Mouse (Mus musculus) CH12.LX (cell line): ENCODE measurements around the gene Cox6a1. TPM values are rescaled to one million over a fixed set of nuclear protein-coding genes. Genes with fewer than 3 reads are reported as not detected.

ENCODE experiments used
- DNase-seq: peaks from one replicate; pipeline ENCODE4 v3.0.0-alpha.2; 2013; ENCODE audit errors: extremely low read depth
- H3K27ac ChIP-seq: 2 replicates; pipeline ENCODE4 v1.5.1; 2012; ENCODE audit warnings: low read depth, mild to moderate bottlenecking, control low read depth, moderate library complexity; ENCODE audit not compliant: insufficient read depth
- H3K27me3 ChIP-seq: replicated peaks from 2 replicates; pipeline ENCODE3; 2012; ENCODE audit warnings: inconsistent platforms
- H3K36me3 ChIP-seq, 2 experiments: replicated peaks in 1 of 2; 2 replicates each; pipeline versions ENCODE3 to v1.6.1; 2012; ENCODE audit warnings: inconsistent platforms in 1 of 2, low read length in 1 of 2, mild to moderate bottlenecking in 1 of 2, mixed read lengths in 1 of 2, moderate library complexity in 1 of 2; ENCODE audit not compliant: control insufficient read depth in 1 of 2, insufficient read depth in 1 of 2
- H3K4me1 ChIP-seq, 2 experiments: 2 replicates each; pipeline ENCODE4 v1.6.1; 2012; ENCODE audit warnings: inconsistent platforms in 1 of 2, moderate library complexity in 1 of 2; ENCODE audit not compliant: insufficient read depth in 2 of 2, control insufficient read depth in 1 of 2
- H3K4me2 ChIP-seq: 2 replicates; pipeline ENCODE4 v1.6.1; 2012; ENCODE audit warnings: low read depth, mild to moderate bottlenecking, control low read depth; ENCODE audit not compliant: poor library complexity, insufficient read depth, severe bottlenecking
- H3K4me3 ChIP-seq, 3 experiments: fragments of 150-350 bp in 1 of 3; sonication (generic) in 1 of 3; replicated peaks in 1 of 3; 2 replicates each; pipeline versions ENCODE3 to v1.5.1; 2011 to 2012; ENCODE audit warnings: low read depth in 2 of 3, low read length in 2 of 3, mild to moderate bottlenecking in 2 of 3, moderate library complexity in 2 of 3, control low read depth in 1 of 3, improper control_type of control experiment in 1 of 3, inconsistent platforms in 1 of 3, mixed read lengths in 1 of 3; ENCODE audit not compliant: poor library complexity in 1 of 3
- H3K79me2 ChIP-seq: replicated peaks from 2 replicates; pipeline ENCODE4 v1.6.1; 2012; ENCODE audit warnings: mild to moderate bottlenecking, moderate library complexity; ENCODE audit not compliant: control insufficient read depth, poor library complexity, insufficient read depth, severe bottlenecking; ENCODE audit errors: extremely low read depth
- H3K9ac ChIP-seq: 2 replicates; pipeline ENCODE4 v1.6.1; 2012; ENCODE audit warnings: low read depth, mild to moderate bottlenecking, control low read depth, moderate library complexity; ENCODE audit not compliant: insufficient read depth
- H3K9me3 ChIP-seq: replicated peaks from 2 replicates; pipeline ENCODE3; 2012; ENCODE audit warnings: low read length, inconsistent platforms, mixed read lengths
- BHLHE40 ChIP-seq: IDR thresholded peaks from 2 replicates; pipeline ENCODE4 v1.6.1; 2011; ENCODE audit warnings: mild to moderate bottlenecking, low read depth, low read length, improper control_type of control experiment
- CHD1 ChIP-seq: IDR thresholded peaks from 2 replicates; pipeline ENCODE4 v1.6.1; 2012; ENCODE audit warnings: low read depth, low read length, improper control_type of control experiment, inconsistent platforms
- CHD2 ChIP-seq: IDR thresholded peaks from 2 replicates; pipeline ENCODE4 v1.6.1; 2011; ENCODE audit warnings: low read length, improper control_type of control experiment
- CTCF ChIP-seq, 2 experiments: IDR thresholded peaks in 1 of 2; conservative IDR thresholded peaks in 1 of 2; 2 replicates each; pipeline ENCODE4 v1.5.1; 2011 to 2012; ENCODE audit warnings: low read depth in 2 of 2, low read length in 2 of 2, improper control_type of control experiment in 1 of 2, inconsistent platforms in 1 of 2, mild to moderate bottlenecking in 1 of 2, moderate library complexity in 1 of 2
- E2F4 ChIP-seq: IDR thresholded peaks from 2 replicates; pipeline ENCODE4 v1.6.1; 2011; ENCODE audit warnings: low read depth, low read length, improper control_type of control experiment; ENCODE audit not compliant: insufficient replicate concordance
- ELF1 ChIP-seq: IDR thresholded peaks from 2 replicates; pipeline ENCODE4 v1.6.1; 2014; ENCODE audit warnings: low read depth, mild to moderate bottlenecking, inconsistent platforms, low read length, improper control_type of control experiment
- EP300 ChIP-seq: IDR thresholded peaks from 2 replicates; pipeline ENCODE4 v1.6.1; 2011; ENCODE audit warnings: low read length, improper control_type of control experiment
- ETS1 ChIP-seq: conservative IDR thresholded peaks from 2 replicates; pipeline ENCODE4 v1.6.1; 2012; ENCODE audit warnings: low read depth, mild to moderate bottlenecking, inconsistent platforms, low read length, improper control_type of control experiment, moderate library complexity
- GABPA ChIP-seq: IDR thresholded peaks from 2 replicates; pipeline ENCODE4 v1.6.1; 2012; ENCODE audit warnings: low read depth, low read length, improper control_type of control experiment, inconsistent platforms; ENCODE audit not compliant: insufficient replicate concordance
- HCFC1 ChIP-seq: IDR thresholded peaks from 2 replicates; pipeline ENCODE4 v1.6.1; 2012; ENCODE audit warnings: low read depth, mild to moderate bottlenecking, inconsistent platforms, low read length, improper control_type of control experiment
- IRF4 ChIP-seq: IDR thresholded peaks from 2 replicates; pipeline ENCODE4 v1.6.1; 2014; ENCODE audit warnings: low read depth, mild to moderate bottlenecking, inconsistent platforms, low read length, improper control_type of control experiment
- JUN ChIP-seq: IDR thresholded peaks from 2 replicates; pipeline ENCODE4 v1.6.1; 2011; ENCODE audit warnings: low read depth, mild to moderate bottlenecking, low read length, improper control_type of control experiment, moderate library complexity; ENCODE audit not compliant: insufficient read depth
- JUND ChIP-seq: conservative IDR thresholded peaks from 2 replicates; pipeline ENCODE4 v1.6.1; 2011; ENCODE audit warnings: low read depth, low read length, improper control_type of control experiment
- KAT2A ChIP-seq: IDR thresholded peaks from 2 replicates; pipeline ENCODE4 v1.6.1; 2012; ENCODE audit warnings: low read length, improper control_type of control experiment, inconsistent platforms; ENCODE audit not compliant: insufficient replicate concordance
- MAFK ChIP-seq: IDR thresholded peaks from 2 replicates; pipeline ENCODE4 v1.6.1; 2011; ENCODE audit warnings: low read length, improper control_type of control experiment; ENCODE audit not compliant: insufficient replicate concordance
- MAX ChIP-seq: IDR thresholded peaks from 2 replicates; pipeline ENCODE4 v1.6.1; 2011; ENCODE audit warnings: low read length, improper control_type of control experiment
- MAZ ChIP-seq: IDR thresholded peaks from 2 replicates; pipeline ENCODE4 v1.6.1; 2012; ENCODE audit warnings: low read depth, mild to moderate bottlenecking, inconsistent platforms, low read length, improper control_type of control experiment, moderate library complexity
- MEF2A ChIP-seq: IDR thresholded peaks from 2 replicates; pipeline ENCODE4 v1.6.1; 2014; ENCODE audit warnings: low read depth, mild to moderate bottlenecking, inconsistent platforms, low read length, improper control_type of control experiment, borderline replicate concordance
- MXI1 ChIP-seq: IDR thresholded peaks from 2 replicates; pipeline ENCODE4 v1.6.1; 2011; ENCODE audit warnings: mild to moderate bottlenecking, low read depth, low read length, improper control_type of control experiment
- MYC ChIP-seq: IDR thresholded peaks from 2 replicates; pipeline ENCODE4 v1.6.1; 2011; ENCODE audit warnings: low read depth, mild to moderate bottlenecking, improper control_type of control experiment, low read length
- NELFE ChIP-seq: IDR thresholded peaks from 2 replicates; pipeline ENCODE4 v1.6.1; 2011; ENCODE audit warnings: low read depth, low read length, improper control_type of control experiment
- NRF1 ChIP-seq: IDR thresholded peaks from 2 replicates; pipeline ENCODE4 v1.6.1; 2014; ENCODE audit warnings: low read depth, mild to moderate bottlenecking, inconsistent platforms, low read length, improper control_type of control experiment, moderate library complexity
- PAX5 ChIP-seq: IDR thresholded peaks from 2 replicates; pipeline ENCODE4 v1.6.1; 2012; ENCODE audit warnings: low read length, inconsistent platforms, mixed read lengths
- POLR2A ChIP-seq: IDR thresholded peaks from 2 replicates; pipeline ENCODE4 v1.6.1; 2011; ENCODE audit warnings: low read depth, mild to moderate bottlenecking, improper control_type of control experiment, low read length
- POLR2AphosphoS2 ChIP-seq: IDR thresholded peaks from 2 replicates; pipeline ENCODE4 v1.6.1; 2011; ENCODE audit warnings: low read depth, low read length, improper control_type of control experiment
- RAD21 ChIP-seq: IDR thresholded peaks from 2 replicates; pipeline ENCODE4 v1.6.1; 2011; ENCODE audit warnings: low read depth, mild to moderate bottlenecking, low read length, improper control_type of control experiment, moderate library complexity
- RCOR1 ChIP-seq: conservative IDR thresholded peaks from 2 replicates; pipeline ENCODE4 v1.6.1; 2012; ENCODE audit warnings: low read depth, mild to moderate bottlenecking, inconsistent platforms, low read length, improper control_type of control experiment
- SIN3A ChIP-seq: IDR thresholded peaks from 2 replicates; pipeline ENCODE4 v1.6.1; 2012; ENCODE audit warnings: low read length, improper control_type of control experiment, inconsistent platforms
- SMC3 ChIP-seq: IDR thresholded peaks from 2 replicates; pipeline ENCODE4 v1.6.1; 2011; ENCODE audit warnings: low read depth, low read length, improper control_type of control experiment
- TBP ChIP-seq: conservative IDR thresholded peaks from 2 replicates; pipeline ENCODE4 v1.6.1; 2011; ENCODE audit warnings: low read depth, low read length, improper control_type of control experiment
- TCF12 ChIP-seq: IDR thresholded peaks from 2 replicates; pipeline ENCODE4 v1.6.1; 2014; ENCODE audit warnings: low read depth, mild to moderate bottlenecking, inconsistent platforms, low read length, improper control_type of control experiment
- UBTF ChIP-seq: IDR thresholded peaks from 2 replicates; pipeline ENCODE4 v1.6.1; 2012; ENCODE audit warnings: low read depth, mild to moderate bottlenecking, inconsistent platforms, low read length, improper control_type of control experiment, moderate library complexity
- USF1 ChIP-seq: IDR thresholded peaks from 2 replicates; pipeline ENCODE4 v1.6.1; 2014; ENCODE audit warnings: low read depth, mild to moderate bottlenecking, inconsistent platforms, low read length, improper control_type of control experiment
- USF2 ChIP-seq: conservative IDR thresholded peaks from 2 replicates; pipeline ENCODE4 v1.6.1; 2011; ENCODE audit warnings: low read depth, low read length, improper control_type of control experiment
- ZC3H11A ChIP-seq: IDR thresholded peaks from 2 replicates; pipeline ENCODE4 v1.6.1; 2012; ENCODE audit warnings: low read depth, mild to moderate bottlenecking, inconsistent platforms, low read length, improper control_type of control experiment
- ZKSCAN1 ChIP-seq: IDR thresholded peaks from 2 replicates; pipeline ENCODE4 v1.6.1; 2012; ENCODE audit warnings: low read depth, inconsistent platforms, low read length, improper control_type of control experiment, borderline replicate concordance
- ZMIZ1 ChIP-seq: IDR thresholded peaks from 2 replicates; pipeline ENCODE4 v1.6.1; 2012; ENCODE audit warnings: low read depth, mild to moderate bottlenecking, inconsistent platforms, low read length, improper control_type of control experiment
- ZNF384 ChIP-seq: IDR thresholded peaks from 2 replicates; pipeline ENCODE4 v1.6.1; 2012; ENCODE audit warnings: low read depth, low read length, improper control_type of control experiment, inconsistent platforms
- dilution Hi-C: fragments of 300-500 bp; cut with MboI; formaldehyde crosslinking; loops from 2 replicates; pipeline ENCODE4 v1.14.3; 2020; ENCODE audit warnings: low sequenced_read_pairs; ENCODE audit not compliant: extremely low pct_unique_long_range_greater_than_20kb, extremely low pct_ligation_motif_present
- in situ Hi-C: fragments of 300-500 bp; cut with MboI; formaldehyde crosslinking; loops from 3 replicates; pipeline ENCODE4 v1.14.3; 2019; ENCODE audit warnings: low sequenced_read_pairs, low pct_ligation_motif_present, low pct_unique_long_range_greater_than_20kb, mixed read lengths
- polyA plus RNA-seq: library from polyadenylated mRNA; unstranded; fragments of >175 nt; gene quantifications from 2 replicates; pipeline ENCODE4 v1.2.1, GENCODE M21; 2012; ENCODE audit warnings: low read depth; ENCODE audit not compliant: insufficient read length
- total RNA-seq, 2 experiments: library from RNA; depleted of rRNA; stranded (reverse); fragments of 300-350 nt in 1 of 2; fragments of >200 nt in 1 of 2; gene quantifications; 2 replicates each; pipeline ENCODE4 v1.2.3; 2012 to 2014

The Cox6a1 gene
- total and polyA plus RNA-seq, 3 experiments, result 257 to 673 (median 612) TPM

DNA sequence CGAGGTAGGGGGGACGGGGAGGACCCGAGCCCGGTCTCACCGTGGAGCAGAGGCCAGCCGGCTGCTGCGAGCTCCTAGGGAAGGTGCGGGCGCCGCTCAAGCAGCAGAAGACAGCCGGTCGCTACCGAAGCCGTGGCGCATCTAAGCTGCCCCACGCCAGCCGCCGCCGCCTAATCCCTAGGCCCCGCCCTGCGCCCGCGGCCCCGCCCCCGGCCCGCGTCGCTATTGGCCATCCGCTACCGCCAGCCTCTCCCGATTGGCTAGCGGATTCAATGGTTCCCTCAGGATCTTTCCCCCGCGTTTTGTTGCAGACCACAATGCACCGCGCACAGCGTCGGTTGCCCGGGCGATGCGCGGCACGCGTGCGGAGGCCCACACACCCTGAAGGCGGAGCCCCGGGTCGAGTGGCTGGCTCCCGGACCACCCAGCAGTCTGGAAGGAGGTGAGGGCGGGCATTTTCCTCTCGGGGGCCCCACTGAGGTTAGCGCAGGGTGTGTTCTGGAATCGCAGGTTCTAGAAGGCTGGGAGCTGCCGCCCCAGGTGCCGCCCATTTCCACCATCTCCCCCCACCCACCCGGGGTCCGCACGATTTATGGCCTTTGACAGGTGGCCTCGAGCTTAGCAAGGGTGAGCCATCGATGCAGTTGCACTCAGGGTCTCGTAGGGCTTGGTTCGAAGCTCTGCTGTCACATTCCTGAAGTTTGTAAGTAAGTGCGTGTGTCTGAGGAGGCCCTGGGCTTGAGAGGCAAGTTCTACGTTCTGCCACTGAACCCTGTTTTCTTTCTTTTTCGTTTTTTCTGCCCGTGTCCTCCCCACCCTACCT, 47.8 kb downstream of the Cox6a1 start, which contains the start of gene Dynll1:
TSS of gene Dynll1 (minus strand) at position 208 of the 823 bp plus-strand sequence.
- DNase-seq, result peak; percentile 97
- in situ Hi-C loops, result loop anchor here (5.0 kb wide), 1 partner anchor 41 kb away; the partner anchor contains the start of genes Gatc and Triap1
- Histone ChIP-seq H3K9me3 (peaks cover 3% of the 10 kb centered on the region), H3K4me3 (peak within 1 kb of the TSS; percentile 73 to 86 (median 76)), H3K79me2 (peaks cover 18% of the 10 kb centered on the region), H3K36me3 (peaks cover 20 to 36% of the 10 kb centered on the region in 2 experiments), H3K9ac (peak within 1 kb of the TSS; percentile 66), H3K4me1 (peaks cover 0 to 22% of the 10 kb centered on the region in 2 experiments; a peak in 3 of 4 replicates)
- peak; percentile 95 for TF ChIP-seq MAFK
- peak; percentile 98 for TF ChIP-seq BHLHE40
- TF ChIP-seq ZKSCAN1, result no peak
- TF ChIP-seq UBTF, result peak; percentile 41; the same call in 1 of the 2 replicates
- TF ChIP-seq TBP, result peak; percentile 69
- TF ChIP-seq ZMIZ1, result peak; percentile 95
- TF ChIP-seq SMC3, result no peak
- TF ChIP-seq PAX5, result no peak
- TF ChIP-seq POLR2A, result peak; percentile 97
- TF ChIP-seq USF1, result no peak
- peak; percentile 100 for TF ChIP-seq MXI1
- TF ChIP-seq CTCF (conservative IDR thresholded peaks at IDR 0.05 in 1 of 2, IDR thresholded peaks at IDR 0.05 in 1 of 2; ENCODE audit: low read depth in 2 of 2, low read length in 2 of 2), result no peak
- peak; percentile 91 for TF ChIP-seq POLR2AphosphoS2
- peak; percentile 89 for TF ChIP-seq MAX
- TF ChIP-seq IRF4, result 0 out of 2 replicates have a peak, but pooled peaks have one; percentile 55
- no peak for TF ChIP-seq EP300
- TF ChIP-seq GABPA, result no peak
- peak; percentile 46; the same call in 1 of the 2 replicates for TF ChIP-seq MAZ
- TF ChIP-seq USF2, result no peak
- peak; percentile 97 for TF ChIP-seq SIN3A
- TF ChIP-seq MYC, result peak; percentile 22; the same call in 1 of the 2 replicates
- TF ChIP-seq NELFE, result peak; percentile 98
- TF ChIP-seq KAT2A, result 0 out of 2 replicates have a peak, but pooled peaks have one; percentile 35
- TF ChIP-seq MEF2A, result peak; percentile 56; the same call in 1 of the 2 replicates
- TF ChIP-seq ZNF384, result no peak
- no peak for TF ChIP-seq CHD1
- peak; percentile 100 for TF ChIP-seq RCOR1
- peak; percentile 94 for TF ChIP-seq TCF12
- peak; percentile 58 for TF ChIP-seq ELF1
- TF ChIP-seq ETS1, result 0 out of 2 replicates have a peak, but pooled peaks have one; percentile 14
- TF ChIP-seq JUN, result no peak
- no peak for TF ChIP-seq JUND
- TF ChIP-seq NRF1, result peak; percentile 54
- TF ChIP-seq CHD2, result peak; percentile 91
- TF ChIP-seq RAD21, result no peak
- peak; percentile 74 for TF ChIP-seq HCFC1
- TF ChIP-seq E2F4, result no peak
- no peak for TF ChIP-seq ZC3H11A
- TF ChIP-seq, all 38 proteins: peak for 23
- H3K4me2 ChIP-seq, result peak within 1 kb of the TSS; percentile 73
- peak within 1 kb of the TSS; percentile 62; the same call in 1 of the 2 replicates for H3K27ac ChIP-seq
- H3K27me3 ChIP-seq, result no peaks in the 10 kb centered on the region
- dilution Hi-C loops, result no loop called here
